Mouse (Mus musculus) gonadal fat pad, adult 2 months (tissue): ENCODE measurements around the gene Adamtsl2. TPM values are rescaled to one million over a fixed set of nuclear protein-coding genes. Genes with fewer than 3 reads are reported as not detected.

Experiments used
- polyA plus RNA-seq: library from polyadenylated mRNA; depleted of rRNA; stranded (reverse); fragments of >200 nt; gene quantifications from 2 replicates; pipeline ENCODE4 v1.2.3, GENCODE M21; 2012; rRNA removed

Gene Adamtsl2
- polyA plus RNA-seq, 1 experiment: 12.6 TPM

Other genes with a start within 250 kb of the Adamtsl2 start
- 13.0 and 17.6 TPM in 2 replicates for gene Abo, start 214.4 kb upstream of the Adamtsl2 start, polyA plus RNA-seq
- gene Surf6, start 176.5 kb upstream of the Adamtsl2 start, polyA plus RNA-seq: 11.4 and 14.5 TPM in 2 replicates
- 58.8 and 66.0 TPM in 2 replicates for gene Med22, start 168.7 kb upstream of the Adamtsl2 start, polyA plus RNA-seq
- 845 and 916 TPM in 2 replicates for gene Rpl7a, start 168.6 kb upstream of the Adamtsl2 start, polyA plus RNA-seq
- gene Surf2, start 163.0 kb upstream of the Adamtsl2 start, polyA plus RNA-seq: 26.7 and 27.8 TPM in 2 replicates
- gene Surf1, start 162.8 kb upstream of the Adamtsl2 start, polyA plus RNA-seq: 63.5 and 64.5 TPM in 2 replicates
- gene Surf4, start 145.5 kb upstream of the Adamtsl2 start, polyA plus RNA-seq: 357 and 417 TPM in 2 replicates
- 0.80 and 0.95 TPM in 2 replicates for gene Stkld1, start 145.3 kb upstream of the Adamtsl2 start, polyA plus RNA-seq
- 26.9 and 30.2 TPM in 2 replicates for gene Rexo4, start 115.0 kb upstream of the Adamtsl2 start, polyA plus RNA-seq
- gene Adamts13, start 106.0 kb upstream of the Adamtsl2 start, polyA plus RNA-seq: 0.04 and 0.10 TPM in 2 replicates
- 76.2 and 90.6 TPM in 2 replicates for gene Cacfd1, start 69.5 kb upstream of the Adamtsl2 start, polyA plus RNA-seq
- gene Slc2a6, start 51.4 kb upstream of the Adamtsl2 start, polyA plus RNA-seq: 2.3 and 3.6 TPM in 2 replicates
- gene Mymk, start 7.2 kb upstream of the Adamtsl2 start, polyA plus RNA-seq: 0.11 and 0.18 TPM in 2 replicates
- gene Fam163b, start 63.1 kb downstream of the Adamtsl2 start, polyA plus RNA-seq: 0.06 and 0.11 TPM in 2 replicates
- 0.36 and 0.49 TPM in 2 replicates for gene Dbh, start 85.9 kb downstream of the Adamtsl2 start, polyA plus RNA-seq
- gene Sardh, start 169.0 kb downstream of the Adamtsl2 start, polyA plus RNA-seq: 27.3 and 33.2 TPM in 2 replicates